Mouse (Mus musculus): Measurements from ENCODE around the gene Cacna1h.

Gene Cacna1h

DNA sequence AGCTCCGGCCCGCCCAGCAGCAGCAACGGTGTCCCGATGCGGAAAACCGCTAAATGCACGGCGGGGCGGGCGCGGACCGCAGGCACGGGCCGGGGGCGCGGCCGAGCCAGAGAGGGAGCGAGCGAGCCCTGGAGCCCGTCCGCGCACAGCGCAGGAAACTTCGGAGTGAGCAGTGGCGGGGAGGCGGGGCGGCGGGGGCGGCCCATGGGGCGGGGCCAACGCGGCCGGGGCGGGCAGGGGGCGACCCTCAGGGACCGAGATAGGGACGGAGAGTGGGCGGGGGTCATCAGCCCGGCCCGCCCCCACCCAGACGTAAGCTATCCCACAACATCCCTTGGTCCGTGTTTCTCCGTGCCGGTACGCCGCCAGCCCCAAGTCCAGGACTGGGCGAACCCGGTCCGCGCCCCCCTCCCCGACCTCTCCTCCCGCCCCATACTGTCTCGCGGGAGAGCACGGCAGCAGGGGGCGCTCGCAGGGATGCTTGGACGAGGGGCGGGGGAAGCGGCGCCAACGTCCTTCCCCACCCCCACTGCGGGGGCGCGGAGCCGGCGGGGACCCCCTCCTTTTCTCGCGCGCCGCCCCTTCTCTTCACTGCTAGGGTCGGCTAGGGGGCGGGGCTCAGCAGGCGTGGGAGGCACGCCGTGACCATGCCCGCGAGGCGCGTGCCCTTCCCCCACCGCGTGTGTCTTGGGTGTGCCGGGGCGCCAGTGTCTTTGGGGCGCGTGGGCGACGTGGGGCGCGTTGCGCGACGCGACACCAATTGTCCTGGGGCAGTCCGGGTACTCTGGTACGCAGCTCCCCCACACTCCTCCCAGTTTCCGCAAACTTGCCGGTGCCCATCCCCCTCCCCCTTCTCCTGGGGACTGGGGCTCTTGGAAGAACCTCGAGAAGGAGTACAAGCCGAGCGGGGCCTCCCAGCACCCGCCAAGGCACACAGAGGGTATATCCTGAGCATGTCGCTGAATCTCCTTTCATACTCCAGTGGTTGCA is at the start of gene Cacna1h:
TSS of gene Cacna1h (minus strand) at position 167 of the 990 bp plus-strand sequence.
- DNase-seq, result peak; percentile 3

GRCm38 (mm10) chr17:25482092-25482491 is 48.5 kb upstream of the Cacna1h start:
- no peak for DNase-seq

GRCm38 (mm10) chr17:25480820-25481219 is 47.2 kb upstream of the Cacna1h start:
- no peak for DNase-seq

DNA sequence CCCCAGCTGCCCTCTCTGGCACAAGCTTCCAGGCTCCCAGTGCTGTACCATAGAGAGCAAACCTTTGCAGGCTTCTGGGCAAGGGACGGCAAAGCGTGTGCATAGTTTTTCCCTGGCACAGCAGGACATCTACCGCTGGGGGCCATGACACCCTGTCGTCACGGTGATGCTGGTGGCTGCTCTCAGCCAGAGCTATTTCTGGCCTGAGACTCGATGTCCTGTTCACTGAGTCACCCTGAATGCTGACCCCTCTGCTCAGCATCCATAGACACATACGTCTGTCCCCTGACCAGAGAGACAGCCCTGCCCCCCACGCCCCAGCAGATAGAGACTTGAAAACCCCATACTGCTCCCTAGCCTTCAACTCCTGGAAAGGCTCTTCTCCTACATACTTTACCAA is 46.6 kb upstream of the Cacna1h start:
- no peak for DNase-seq

DNA sequence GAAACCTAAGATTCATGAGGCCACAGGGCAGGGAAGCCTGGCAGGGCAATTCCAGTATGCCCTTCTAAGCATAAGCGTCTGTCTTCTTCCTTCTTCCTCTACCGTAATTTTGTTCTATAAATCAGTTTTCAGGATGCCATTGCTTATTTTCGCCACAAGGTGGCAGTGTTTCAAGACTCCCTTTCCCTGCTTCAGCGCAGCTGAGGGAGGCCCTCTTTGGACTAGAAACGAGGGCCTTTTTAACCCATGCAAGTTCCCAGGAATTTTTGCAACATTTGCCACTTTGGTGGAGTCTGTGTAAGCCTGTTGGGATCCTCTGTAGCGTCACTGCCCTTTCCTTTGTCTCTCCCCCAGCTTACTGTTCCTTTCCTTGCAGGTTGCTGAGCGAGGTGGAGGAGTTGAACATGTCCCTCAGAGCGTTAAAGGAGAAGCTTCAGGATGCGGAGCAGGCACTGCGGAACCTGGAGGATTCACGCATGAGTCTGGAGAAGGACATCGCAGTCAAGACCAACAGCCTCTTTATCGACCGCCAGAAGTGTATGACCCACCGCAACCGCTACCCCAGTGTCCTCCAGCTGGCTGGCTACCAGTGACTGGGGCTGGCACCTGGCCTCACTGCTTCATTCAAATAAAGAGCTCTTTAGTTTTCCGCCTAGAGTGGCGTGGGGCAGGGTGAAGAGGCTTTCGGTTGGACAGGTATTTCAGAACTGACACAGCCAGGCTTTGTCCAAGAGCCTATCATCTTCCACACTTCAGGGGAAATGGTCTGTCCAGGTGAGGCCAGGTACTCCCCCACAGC is 42.6 kb upstream of the Cacna1h start:
- DNase-seq, result peak; percentile 51

DNA sequence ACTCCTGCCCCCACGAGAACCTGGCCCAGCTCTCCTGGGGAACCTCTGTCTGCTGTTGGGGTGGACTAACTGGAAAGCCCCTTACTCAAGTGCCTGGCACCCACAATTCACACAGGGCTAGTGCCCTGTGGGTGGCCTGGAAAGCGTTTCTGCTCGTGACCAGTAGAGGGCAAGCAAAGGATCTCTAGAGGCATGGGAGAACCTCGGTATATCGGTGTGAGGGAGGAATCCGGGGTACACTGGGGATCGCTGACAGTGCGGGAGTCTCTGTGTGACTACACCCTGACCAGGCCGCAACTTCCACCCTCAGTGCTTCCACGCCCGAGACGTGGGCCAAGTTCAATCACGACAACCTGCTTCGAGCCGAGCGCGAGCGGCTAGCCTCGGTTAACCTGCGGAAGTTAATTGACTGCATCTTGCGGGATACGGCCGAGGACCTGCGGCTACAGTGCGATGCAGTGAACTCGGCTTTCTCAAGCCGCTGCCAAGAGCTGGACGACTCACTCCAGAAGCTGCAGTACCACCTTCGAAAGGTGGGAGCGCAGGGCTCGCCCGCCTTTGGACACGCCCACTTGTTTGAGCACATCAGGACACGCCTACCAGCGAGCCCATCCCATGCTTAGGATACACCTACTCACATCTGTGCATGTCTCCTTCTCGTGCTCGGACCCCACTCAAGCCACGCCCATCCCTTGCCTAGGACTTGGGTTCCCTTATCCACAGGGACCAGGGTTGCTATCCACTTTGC is 40.9 kb upstream of the Cacna1h start:
- peak; percentile 26 for DNase-seq

DNA sequence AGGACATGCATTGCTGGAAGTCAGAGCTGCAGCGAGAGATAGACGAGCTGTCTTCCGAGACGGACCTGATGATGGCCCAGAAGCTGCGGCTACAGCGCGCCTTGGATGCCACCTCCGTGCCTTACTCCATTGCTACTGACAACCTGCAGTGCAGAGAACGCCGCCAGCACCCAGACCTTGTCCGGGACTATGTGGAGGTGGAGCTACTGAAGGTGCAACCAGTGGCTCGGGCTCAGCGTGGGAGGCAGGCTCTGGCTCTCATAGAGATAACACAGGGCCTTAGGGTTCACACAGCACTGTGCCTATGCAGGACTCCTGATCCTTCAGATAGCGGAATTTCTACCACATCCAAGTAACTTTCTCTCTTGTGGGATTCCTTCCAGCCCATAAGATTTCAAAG is 38.5 kb upstream of the Cacna1h start:
- DNase-seq, result no peak

DNA sequence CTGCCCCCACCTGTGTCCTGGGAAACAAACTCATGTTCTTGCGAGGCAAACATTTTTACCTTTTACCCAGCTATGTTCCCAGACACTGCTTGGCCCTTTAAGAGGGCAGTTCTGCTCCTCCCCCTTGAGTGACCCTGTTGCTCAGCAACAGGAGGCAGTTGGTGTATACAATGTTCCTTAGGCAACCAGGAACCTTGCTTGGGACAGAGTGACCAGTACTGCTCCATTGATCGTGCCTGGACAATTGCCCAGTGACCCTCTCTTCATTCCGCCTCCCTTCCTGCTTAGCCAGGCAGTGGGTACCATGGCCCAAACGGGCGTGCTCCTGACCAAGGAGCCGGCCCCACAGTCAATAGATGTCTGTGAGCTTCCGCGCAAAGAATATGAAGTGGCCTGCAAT is 37.8 kb upstream of the Cacna1h start:
- no peak for DNase-seq

- DNase-seq, result peak; percentile 39
Measured at GRCm38 (mm10) chr17:25469798-25470197, 36.2 kb upstream of the Cacna1h start.

DNA sequence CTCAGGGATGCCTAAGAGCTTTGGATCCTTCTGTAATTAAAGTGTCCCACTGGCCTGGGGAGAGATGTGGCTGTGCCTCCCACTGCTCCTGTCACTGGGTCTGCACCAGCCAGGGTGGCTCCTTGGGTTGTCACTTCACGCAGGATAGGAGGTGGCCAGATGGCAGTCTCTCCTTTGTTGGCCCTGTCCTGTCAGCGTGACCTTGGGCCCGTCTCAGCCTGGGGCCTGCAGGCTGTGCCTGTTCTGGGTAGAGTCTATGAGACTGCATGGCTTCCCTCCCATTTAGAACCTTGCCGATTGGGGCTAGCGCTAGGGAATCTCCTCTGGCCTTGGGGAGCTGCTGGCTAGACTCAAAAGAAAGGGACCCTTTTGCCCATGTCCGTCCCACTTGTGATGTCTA is 34.7 kb upstream of the Cacna1h start:
- DNase-seq, result no peak

DNA sequence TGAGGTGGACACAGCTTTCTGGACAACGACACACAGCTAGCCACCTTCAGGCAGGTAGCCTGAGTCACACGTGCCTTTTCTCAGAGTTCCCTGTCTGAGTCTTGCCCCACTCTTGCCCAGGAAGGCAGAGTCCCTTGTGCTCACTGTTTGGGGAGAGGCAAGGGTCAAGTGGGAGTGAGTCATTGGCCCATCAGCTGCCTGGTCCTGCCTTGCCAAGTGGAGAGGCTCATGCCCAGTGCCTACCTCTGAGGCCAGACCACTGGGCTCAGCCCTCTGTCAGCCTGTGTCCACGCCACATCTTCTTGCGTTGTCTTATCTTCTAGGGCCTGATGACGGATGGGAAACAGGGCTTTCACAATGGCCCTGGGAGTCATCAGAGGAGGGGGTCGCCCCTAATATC is 34.2 kb upstream of the Cacna1h start:
- DNase-seq, result no peak

DNA sequence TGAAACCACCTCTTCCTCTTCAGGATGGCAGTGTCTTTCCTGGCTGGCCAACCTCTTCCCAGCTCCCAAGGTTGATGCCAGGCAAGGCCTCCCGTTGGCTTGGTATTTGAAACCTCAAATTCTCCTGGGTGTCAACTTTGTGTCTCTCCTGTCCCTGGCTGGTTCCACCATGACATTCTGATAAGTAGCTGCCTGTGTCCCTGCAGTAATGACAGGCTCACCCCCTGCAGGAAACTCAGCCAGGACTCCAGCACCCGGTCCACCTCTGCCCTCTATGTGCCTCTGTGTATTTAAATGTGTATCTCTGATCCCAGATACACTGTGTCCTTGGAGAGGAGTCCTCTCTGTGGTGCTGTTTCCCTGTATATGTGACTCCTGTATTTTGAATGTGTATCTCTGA is 32.7 kb upstream of the Cacna1h start:
- no peak for DNase-seq

DNA sequence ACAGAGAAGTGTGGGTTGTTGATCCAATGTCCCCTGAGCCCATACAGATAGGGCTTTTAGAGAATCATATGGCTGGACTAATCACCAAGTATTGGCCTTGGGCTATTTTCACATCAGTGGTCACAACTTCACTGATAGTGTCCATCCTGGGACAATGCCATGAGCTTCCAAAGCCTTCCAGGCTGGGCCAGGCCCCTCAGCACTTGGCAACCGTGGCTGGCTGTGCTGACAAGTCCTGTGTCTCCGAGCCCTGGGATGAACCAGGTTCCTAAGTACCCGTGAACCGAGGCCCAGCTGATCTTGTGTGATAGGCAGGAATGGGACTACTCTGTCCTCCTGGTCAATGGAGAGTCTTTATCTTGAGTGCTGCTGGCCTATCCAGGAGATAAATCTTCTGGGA is 30.5 kb upstream of the Cacna1h start:
- DNase-seq, result no peak

GRCm38 (mm10) chr17:25463326-25463945 is 29.9 kb upstream of the Cacna1h start:
- DNase-seq, result no peak

- no peak for DNase-seq
Measured at GRCm38 (mm10) chr17:25462236-25462875, 28.8 kb upstream of the Cacna1h start.

DNA sequence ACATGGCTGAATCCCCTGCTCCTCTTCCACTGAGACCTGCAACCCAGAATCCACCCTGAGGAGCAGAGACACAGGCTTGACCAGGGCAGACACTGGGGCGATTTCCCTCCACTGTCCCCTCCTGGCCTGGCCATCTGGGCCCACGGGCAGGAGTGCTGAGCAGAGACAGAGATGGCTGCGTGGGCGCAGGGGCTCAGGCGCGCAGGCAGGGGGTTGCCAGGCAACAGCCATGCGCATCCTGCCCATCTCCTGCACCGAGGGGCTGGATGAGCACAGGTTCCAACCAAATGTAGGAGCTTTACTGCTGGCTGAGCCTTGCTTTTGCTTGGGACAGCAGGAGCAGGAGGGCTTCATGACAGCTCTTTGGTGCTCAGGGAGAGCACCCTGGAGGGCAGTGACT is 23.0 kb upstream of the Cacna1h start:
- DNase-seq, result no peak

DNA sequence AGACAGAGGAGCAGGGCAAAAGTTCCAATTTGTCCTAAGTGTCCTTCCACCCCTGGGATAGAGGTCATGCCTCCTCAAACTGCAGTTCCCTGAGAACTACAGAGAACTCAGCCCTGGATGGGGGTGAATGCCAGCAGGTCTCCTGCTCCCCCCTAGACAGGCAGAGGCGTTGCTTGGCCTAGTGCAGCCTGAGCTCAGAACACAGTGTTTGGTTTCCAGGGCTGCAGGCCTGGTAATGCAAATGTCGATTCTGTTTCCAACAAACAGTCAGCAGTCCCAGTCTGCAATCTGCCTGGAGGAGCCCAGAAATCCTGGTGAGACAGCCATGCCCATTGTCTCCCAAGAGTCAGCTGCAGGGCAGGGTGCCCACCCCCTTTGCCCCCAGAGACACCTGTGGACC is 20.7 kb upstream of the Cacna1h start, which contains the start of gene Tekt4:
TSS of gene Tekt4 (plus strand) at position 344 of the 400 bp plus-strand sequence.
- no peak for DNase-seq

DNA sequence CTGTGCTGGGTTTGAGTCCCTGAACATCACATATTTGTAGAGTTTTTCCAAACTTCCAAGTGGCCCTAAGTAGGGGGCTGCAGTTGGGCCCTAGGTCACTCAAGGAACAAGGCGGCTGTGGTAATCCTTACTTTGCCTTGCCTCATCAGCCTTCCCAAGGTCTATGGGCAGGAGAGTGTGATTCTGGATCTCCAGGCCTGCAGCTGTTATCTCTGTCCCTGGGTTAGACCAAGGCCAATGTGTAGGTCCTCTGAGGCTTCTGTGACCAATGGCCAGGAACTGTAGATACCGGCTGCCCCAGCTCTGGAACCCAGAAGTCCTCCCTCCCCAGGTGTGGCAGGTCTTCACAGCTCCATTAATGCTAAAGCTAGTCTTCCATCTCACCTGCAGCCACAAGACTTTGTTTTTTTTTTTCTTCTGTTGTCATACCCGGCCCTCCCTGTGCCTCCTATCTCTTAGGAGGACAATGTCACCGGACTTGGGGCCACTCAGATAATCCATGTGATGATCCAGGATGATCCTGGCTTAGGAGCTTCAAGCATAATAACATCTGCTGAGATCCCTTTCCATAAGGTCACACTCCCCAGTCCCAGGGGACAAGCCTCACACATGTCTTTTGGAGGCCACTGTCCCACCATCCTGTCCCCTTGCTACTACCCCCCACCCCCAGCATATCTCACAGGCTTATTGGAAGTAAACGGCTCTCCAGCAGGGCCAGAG is 18.8 kb upstream of the Cacna1h start:
- DNase-seq, result no peak

DNA sequence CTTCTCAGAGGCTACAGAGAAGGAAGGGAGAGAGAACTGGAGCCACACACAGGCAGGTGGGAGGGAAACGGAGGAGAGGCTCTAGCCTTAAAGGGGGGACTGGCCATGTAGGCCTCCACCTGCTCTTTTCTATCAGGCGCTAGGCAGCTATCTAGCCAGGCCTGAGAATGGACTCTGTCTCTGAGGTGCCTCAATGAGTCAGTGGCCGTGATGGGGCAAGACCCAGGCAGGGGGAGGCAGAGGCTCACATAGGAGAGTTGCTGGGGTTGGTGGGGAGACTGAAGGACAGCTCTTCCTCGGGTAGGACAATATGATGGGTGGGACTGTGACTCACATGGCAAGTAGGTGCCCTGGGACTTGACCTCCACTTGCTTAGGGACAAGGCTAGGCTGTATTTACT is 16.7 kb upstream of the Cacna1h start:
- no peak for DNase-seq

- no peak for DNase-seq
Measured at GRCm38 (mm10) chr17:25447865-25448264, 14.3 kb upstream of the Cacna1h start.

- no peak for DNase-seq
Measured at GRCm38 (mm10) chr17:25445841-25446240, 12.3 kb upstream of the Cacna1h start.
